Mouse (Mus musculus) cerebellum, adult (tissue): Measurements from ENCODE around the gene Hcrtr2.

Experiments
- ATAC-seq: cut with Nextera tagmentation; 2 replicates; pipeline ENCODE4 v1.9.2; 2017; ENCODE audit warnings: mild to moderate bottlenecking, moderate library complexity, mixed read lengths; ENCODE audit not compliant: insufficient number of reproducible peaks, low FRiP score, low TSS enrichment

Hcrtr2 gene

DNA sequence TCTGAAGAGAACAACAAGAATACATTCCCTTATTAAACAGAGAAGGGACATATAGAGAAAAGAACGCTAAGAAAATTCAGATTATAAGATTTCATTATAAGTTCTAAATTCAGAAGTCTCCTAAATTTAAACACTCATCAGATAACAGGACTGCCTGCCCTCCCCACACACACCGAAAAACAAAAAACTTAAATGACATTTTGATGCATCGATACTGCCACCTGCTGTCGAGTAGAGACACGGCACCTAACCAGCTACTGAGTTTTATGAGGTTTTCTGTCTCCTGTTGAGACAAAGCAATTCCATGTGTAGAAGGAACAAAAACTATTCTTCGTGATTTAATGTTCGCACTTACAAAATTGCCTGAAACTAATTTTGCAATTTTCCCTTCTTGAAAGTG is 87.0 kb downstream of the Hcrtr2 start:
- no peak for ATAC-seq

- no peak for ATAC-seq
These were observed 87.6 kb downstream of the Hcrtr2 start for GRCm38 (mm10) chr9:76235945-76236503.

DNA sequence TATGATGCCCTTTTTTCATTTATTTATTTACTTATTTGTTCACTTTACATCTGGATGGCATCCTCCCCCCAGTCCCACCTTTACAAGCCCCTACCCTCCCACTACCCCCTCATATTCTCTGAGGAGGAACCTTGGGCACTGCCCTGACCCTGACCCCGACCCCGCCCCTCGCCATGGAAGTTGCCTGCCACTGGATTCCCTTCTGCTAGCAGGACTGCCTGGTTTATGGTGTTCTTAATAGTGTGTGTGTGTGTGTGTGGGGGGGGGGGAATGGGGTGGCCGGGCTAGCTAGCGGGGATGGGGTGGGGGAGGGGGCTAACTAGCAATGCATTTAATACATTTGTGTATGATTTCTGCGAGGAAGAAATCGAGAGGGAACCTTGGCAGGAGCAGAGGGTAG is 88.8 kb downstream of the Hcrtr2 start:
- ATAC-seq = no peak

- ATAC-seq = no peak
These were observed 93.3 kb downstream of the Hcrtr2 start for GRCm38 (mm10) chr9:76230400-76230799.

- ATAC-seq = no peak
These were observed 106.3 kb downstream of the Hcrtr2 start for GRCm38 (mm10) chr9:76217178-76217975.

- no peak for ATAC-seq
These were observed 109.0 kb downstream of the Hcrtr2 start for GRCm38 (mm10) chr9:76214678-76215077.

- no peak for ATAC-seq
These were observed 110.1 kb downstream of the Hcrtr2 start, which contains the start of gene Gfral for GRCm38 (mm10) chr9:76213557-76213956. Gene Gfral, minus strand, starts transcription at chr9:76213657.

- ATAC-seq = no peak
These were observed 126.7 kb downstream of the Hcrtr2 start for GRCm38 (mm10) chr9:76196917-76197316.

- ATAC-seq = no peak
These were observed 144.4 kb downstream of the Hcrtr2 start for GRCm38 (mm10) chr9:76179221-76179620.
